10 mouse cellular contexts compared by ENCODE assay signal in the genomic region with DNA sequence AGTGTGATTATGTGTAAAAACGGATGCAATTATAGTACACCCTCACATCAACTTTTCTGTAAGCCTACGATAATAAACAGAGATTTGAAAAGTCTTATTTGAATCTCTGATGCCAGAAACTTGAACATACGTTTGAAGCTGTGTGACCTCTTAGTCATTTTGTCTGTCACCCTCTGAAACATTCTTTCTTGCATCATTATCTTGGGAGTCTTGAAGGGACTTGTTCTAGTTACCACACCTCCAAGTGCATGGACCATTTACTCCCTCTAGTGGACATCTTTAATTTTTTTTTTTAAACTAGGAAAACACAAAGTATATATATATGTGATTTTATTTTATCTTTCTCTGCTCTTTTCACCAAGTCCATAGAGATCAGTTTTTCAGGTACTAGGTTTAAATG. TPM values are rescaled to one million over a fixed set of nuclear protein-coding genes. Genes with fewer than 3 reads are reported as not detected.
DNase-seq lines count a peak whose midpoint lies in the region; ATAC-seq and TF ChIP-seq lines count a peak whose summit lies in the region.
"Had no signal": no experiment of that assay in that cellular context is flagged by ENCODE, and none has a peak within 500 bp of the region (broad histone marks: within the 10 kb centered on the region; RNA-seq: fewer than 3 reads in every experiment).

No protein-coding gene starts in this region.

- H3K4me2 ChIP-seq in intestine, embryonic 16.5 days (ENCODE audit: low read depth, low read length): no peak overlapping the region
- no peak overlapping the region for H3K4me2 ChIP-seq in kidney, embryonic 16.5 days (replicated peaks; ENCODE audit: low read depth, low read length)
- H3K4me2 ChIP-seq: neural tube, embryonic 15.5 days had no signal

- TF ChIP-seq CTCF in C2C12 (IDR thresholded peaks at IDR 0.05; ENCODE audit: control insufficient read depth, insufficient read depth, insufficient read length): no peak

- no peak overlapping the region for H3K9ac ChIP-seq in intestine, embryonic 16.5 days (ENCODE audit: low read depth, low read length)
- no peak overlapping the region for H3K9ac ChIP-seq in kidney, embryonic 16.5 days (replicated peaks; ENCODE audit: low read length)
- H3K9ac ChIP-seq: neural tube, embryonic 15.5 days had no signal

- H3K27me3 ChIP-seq in heart, embryonic 10.5 days (ENCODE audit: insufficient read depth, poor library complexity, severe bottlenecking): peaks cover 23% of the 10 kb centered on the region
- no peaks in the 10 kb centered on the region for H3K27me3 ChIP-seq in C2C12 (ENCODE audit: control insufficient read depth, insufficient read depth, insufficient read length)
- no peaks in the 10 kb centered on the region for H3K27me3 ChIP-seq in intestine, embryonic 16.5 days (replicated peaks; ENCODE audit: control insufficient read depth, insufficient read depth, low read length)
- no peaks in the 10 kb centered on the region for H3K27me3 ChIP-seq in kidney, embryonic 16.5 days (ENCODE audit: insufficient read depth, low read length)
- H3K27me3 ChIP-seq: neural tube, embryonic 15.5 days had no signal

- H3K9me3 ChIP-seq in heart, embryonic 10.5 days: no peaks in the 10 kb centered on the region
- no peaks in the 10 kb centered on the region for H3K9me3 ChIP-seq in intestine, embryonic 16.5 days (ENCODE audit: control insufficient read depth, low read length)
- no peaks in the 10 kb centered on the region for H3K9me3 ChIP-seq in kidney, embryonic 16.5 days (ENCODE audit: low read length)
- H3K9me3 ChIP-seq: neural tube, embryonic 15.5 days had no signal

- no peak overlapping the region for H3K4me3 ChIP-seq in heart, embryonic 10.5 days
- H3K4me3 ChIP-seq in C2C12 (ENCODE audit: insufficient read depth, poor library complexity, severe bottlenecking): no peak overlapping the region
- no peak overlapping the region for H3K4me3 ChIP-seq in intestine, embryonic 16.5 days (ENCODE audit: low read length)
- H3K4me3 ChIP-seq in kidney, embryonic 16.5 days (ENCODE audit: low read length): no peak overlapping the region
- H3K4me3 ChIP-seq: neural tube, embryonic 15.5 days had no signal

- H3K79me3 ChIP-seq in C2C12 (ENCODE audit: low read depth): peaks cover 7% of the 10 kb centered on the region

- no peaks in the 10 kb centered on the region for H3K79me2 ChIP-seq in C2C12 (ENCODE audit: control insufficient read depth, insufficient read depth)

- H3K27ac ChIP-seq in heart, embryonic 10.5 days: no peak overlapping the region
- H3K27ac ChIP-seq in intestine, embryonic 16.5 days (ENCODE audit: low read length): no peak overlapping the region
- no peak overlapping the region for H3K27ac ChIP-seq in kidney, embryonic 16.5 days (ENCODE audit: low read length)
- H3K27ac ChIP-seq: neural tube, embryonic 15.5 days had no signal

- intact Hi-C loops in heart, postnatal 10 days (cut with DNase I): loop anchor here (1.0 to 5.0 kb wide), 3 partner anchors 138 to 1002 kb away; no protein-coding TSS in a partner anchor
- intact Hi-C loops in left cerebral cortex, postnatal 10 days (cut with DNase I): loop anchor here (2.0 kb wide), 1 partner anchor 139 kb away; no protein-coding TSS in a partner anchor

- H3ac ChIP-seq in C2C12 (ENCODE audit: control insufficient read depth, insufficient read length, low read depth): no peak overlapping the region

- H3K36me3 ChIP-seq in heart, embryonic 10.5 days: 0 out of 2 replicates have a peak, but pooled peaks cover 13% of the 10 kb centered on the region
- peaks cover 34% of the 10 kb centered on the region for H3K36me3 ChIP-seq in C2C12 (ENCODE audit: control insufficient read depth, insufficient read depth)
- no peaks in the 10 kb centered on the region for H3K36me3 ChIP-seq in intestine, embryonic 16.5 days (ENCODE audit: control insufficient read depth, insufficient read depth, low read length)
- H3K36me3 ChIP-seq in kidney, embryonic 16.5 days (ENCODE audit: insufficient read depth, low read length): 0 out of 2 replicates have a peak, but pooled peaks cover 6% of the 10 kb centered on the region
- H3K36me3 ChIP-seq: neural tube, embryonic 15.5 days had no signal

- H3K4me1 ChIP-seq in heart, embryonic 10.5 days: no peaks in the 10 kb centered on the region
- H3K4me1 ChIP-seq in intestine, embryonic 16.5 days (ENCODE audit: control insufficient read depth, insufficient read depth, low read length): no peaks in the 10 kb centered on the region
- no peaks in the 10 kb centered on the region for H3K4me1 ChIP-seq in kidney, embryonic 16.5 days (ENCODE audit: insufficient read depth, low read length)
- H3K4me1 ChIP-seq: neural tube, embryonic 15.5 days had no signal

- peak; percentile 36; the same call in 1 of the 2 replicates for ATAC-seq in intestine, embryonic 16.5 days
- no peak for ATAC-seq in kidney, embryonic 16.5 days (ENCODE audit: low FRiP score, low TSS enrichment)

- 63% methylated on average over 3 of the region's 3 CpGs for WGBS in heart, embryonic 10.5 days
- 66% methylated on average over 3 of the region's 3 CpGs for WGBS in intestine, embryonic 16.5 days
- WGBS in kidney, embryonic 16.5 days: 67% methylated on average over 3 of the region's 3 CpGs

- peak; percentile 5 to 13 for DNase-seq in heart, postnatal 10 days
- DNase-seq in heart, embryonic 10.5 days (ENCODE audit: low spot score): no peak
- DNase-seq in ZHBTc4 (ENCODE audit: low read depth, low spot score): peak; percentile 42
- DNase-seq in cerebellum, adult 11 months: no peak
- DNase-seq in left cerebral cortex, postnatal 10 days (ENCODE audit: extremely low spot score in 1 of 2, low spot score in 2 of 2): no peak
- DNase-seq: adrenal gland, postnatal 25 days had no signal

TF ChIP-seq in C2C12, 6 proteins besides CTCF, POLR2A, EP300 and RAD21:
- TF ChIP-seq MAX (IDR thresholded peaks at IDR 0.05) (no peak), CEBPB (IDR thresholded peaks at IDR 0.05; ENCODE audit: low read depth) (peak; percentile 61)
TF ChIP-seq in C2C12: peak in this region for 1.

RNA-seq across cellular contexts. Expression of gene Depdc1b, which starts 13.6 kb away (rescaled TPM):
- total RNA-seq in heart, postnatal 10 days (2021): 1 to 10 TPM; 2.3 to 2.5 TPM
- polyA plus RNA-seq in heart, embryonic 10.5 days (2016; fragmentation: Nextera tagmentation; extraction: Ambion mirVana): 6.5 and 10.0 TPM in 2 replicates
- 7.8 TPM for polyA plus RNA-seq in C2C12 (2012; fragmentation: generic; extraction: Trizol)
- polyA plus RNA-seq in intestine, embryonic 16.5 days (2015; fragmentation: Nextera tagmentation; extraction: Ambion mirVana): 5.6 and 5.9 TPM in 2 replicates
- polyA plus RNA-seq in kidney, embryonic 16.5 days (2015; fragmentation: Nextera tagmentation; extraction: Ambion mirVana): 12.7 and 15.1 TPM in 2 replicates
- 1 to 10 TPM in 1 of 2 experiments, under 1 TPM in 1; 0.95 to 1.7 TPM for total RNA-seq in left cerebral cortex, postnatal 10 days (2021)

Comparison
In these comparisons a context has a peak if more than half of its experiments do, and no peak if none do; other contexts are left out.
1. DNase-seq: peak in heart, postnatal 10 days (2 of 2) and ZHBTc4 (single experiment); none in heart, embryonic 10.5 days (single experiment), cerebellum, adult 11 months (single experiment) and left cerebral cortex, postnatal 10 days (0 of 2).